ENCODE assay signal across 8 mouse cellular contexts in genomic region chr11:69090367-69090766, GRCm38 (mm10). TPM values are rescaled to one million over a fixed set of nuclear protein-coding genes. Genes with fewer than 3 reads are reported as not detected.
DNase-seq lines count a peak whose midpoint lies in the region; ATAC-seq lines count a peak whose summit lies in the region.

No protein-coding gene starts in this region.

- no peaks in the 10 kb centered on the region for H3K27me3 ChIP-seq in heart, embryonic 12.5 days (replicated peaks)
- H3K27me3 ChIP-seq in embryonic facial prominence, embryonic 12.5 days: no peaks in the 10 kb centered on the region
- H3K27me3 ChIP-seq in hindbrain, embryonic 10.5 days (ENCODE audit: insufficient read depth, poor library complexity, severe bottlenecking): no peaks in the 10 kb centered on the region
- no peaks in the 10 kb centered on the region for H3K27me3 ChIP-seq in midbrain, embryonic 12.5 days

- H3K9ac ChIP-seq in heart, embryonic 12.5 days: peak overlapping the region; percentile 100
- H3K9ac ChIP-seq in embryonic facial prominence, embryonic 12.5 days: 0 out of 2 replicates have a peak overlapping the region, but pooled peaks have one; percentile 98
- H3K9ac ChIP-seq in midbrain, embryonic 12.5 days (replicated peaks): peak overlapping the region; percentile 31; the same call in 1 of the 2 replicates

- peaks cover 30% of the 10 kb centered on the region for H3K36me3 ChIP-seq in heart, embryonic 12.5 days
- H3K36me3 ChIP-seq in embryonic facial prominence, embryonic 12.5 days: peaks cover 20% of the 10 kb centered on the region
- H3K36me3 ChIP-seq in hindbrain, embryonic 10.5 days: peaks cover 33% of the 10 kb centered on the region
- H3K36me3 ChIP-seq in midbrain, embryonic 12.5 days: peaks cover 29% of the 10 kb centered on the region

- no peak for ATAC-seq in heart, embryonic 12.5 days (ENCODE audit: insufficient number of reproducible peaks, low FRiP score)
- no peak for ATAC-seq in embryonic facial prominence, embryonic 12.5 days (ENCODE audit: insufficient number of reproducible peaks, insufficient read depth, low FRiP score, low TSS enrichment)
- no peak for ATAC-seq in midbrain, embryonic 12.5 days (ENCODE audit: low FRiP score, low read depth)
- no peak for ATAC-seq in erythroid progenitor cell, adult 5-6 weeks (replicated peaks; ENCODE audit: low FRiP score, poor library complexity, severe bottlenecking)

- no peak overlapping the region for H3K27ac ChIP-seq in heart, embryonic 12.5 days (ENCODE audit: poor library complexity, severe bottlenecking)
- no peak overlapping the region for H3K27ac ChIP-seq in embryonic facial prominence, embryonic 12.5 days
- no peak overlapping the region for H3K27ac ChIP-seq in hindbrain, embryonic 10.5 days
- no peak overlapping the region for H3K27ac ChIP-seq in midbrain, embryonic 12.5 days (replicated peaks)

- DNase-seq in heart, postnatal 14 days: no peak
- DNase-seq in hindbrain, embryonic 10.5 days (ENCODE audit: low spot score): no peak
- no peak for DNase-seq in adrenal gland, postnatal 25 days
- no peak for DNase-seq in ovary, postnatal 14 days (ENCODE audit: low spot score)

- no peaks in the 10 kb centered on the region for H3K9me3 ChIP-seq in heart, embryonic 12.5 days (replicated peaks)
- no peaks in the 10 kb centered on the region for H3K9me3 ChIP-seq in embryonic facial prominence, embryonic 12.5 days
- no peaks in the 10 kb centered on the region for H3K9me3 ChIP-seq in hindbrain, embryonic 10.5 days
- no peaks in the 10 kb centered on the region for H3K9me3 ChIP-seq in midbrain, embryonic 12.5 days

- WGBS in heart, embryonic 12.5 days: 53% methylated on average over 6 of the region's 6 CpGs
- 66% methylated on average over 6 of the region's 6 CpGs for WGBS in embryonic facial prominence, embryonic 12.5 days
- 71% methylated on average over 6 of the region's 6 CpGs for WGBS in hindbrain, embryonic 10.5 days
- 69% methylated on average over 6 of the region's 6 CpGs for WGBS in midbrain, embryonic 12.5 days

- no peak overlapping the region for H3K4me3 ChIP-seq in heart, embryonic 12.5 days
- H3K4me3 ChIP-seq in embryonic facial prominence, embryonic 12.5 days: 0 out of 2 replicates have a peak overlapping the region, but pooled peaks have one; percentile 2
- peak overlapping the region; percentile 100 for H3K4me3 ChIP-seq in hindbrain, embryonic 10.5 days
- H3K4me3 ChIP-seq in midbrain, embryonic 12.5 days: no peak overlapping the region

- intact Hi-C loops in heart, postnatal 14 days (cut with DNase I): loop anchor here (10.0 kb wide), 1 partner anchor 324 kb away; the partner anchor contains the start of gene Kdm6b

- peaks cover 51% of the 10 kb centered on the region for H3K4me1 ChIP-seq in heart, embryonic 12.5 days (replicated peaks)
- H3K4me1 ChIP-seq in embryonic facial prominence, embryonic 12.5 days: peaks cover 23% of the 10 kb centered on the region
- H3K4me1 ChIP-seq in hindbrain, embryonic 10.5 days (replicated peaks): peaks cover 56% of the 10 kb centered on the region
- H3K4me1 ChIP-seq in midbrain, embryonic 12.5 days: peaks cover 41% of the 10 kb centered on the region

- H3K4me2 ChIP-seq in heart, embryonic 12.5 days: peak overlapping the region; percentile 95
- peak overlapping the region; percentile 8; the same call in 1 of the 2 replicates for H3K4me2 ChIP-seq in embryonic facial prominence, embryonic 12.5 days (replicated peaks)
- no peak overlapping the region for H3K4me2 ChIP-seq in midbrain, embryonic 12.5 days (replicated peaks)

RNA-seq across cellular contexts. Expression of gene Vamp2, which starts 2.1 kb away (rescaled TPM):
- polyA plus RNA-seq in heart, embryonic 12.5 days (2016; fragmentation: Nextera tagmentation; extraction: Ambion mirVana): 97.2 and 100 TPM in 2 replicates
- total RNA-seq in heart, postnatal 14 days (2021): 10 to 100 TPM; 68.8 to 72.6 TPM
- 84.3 and 85.0 TPM in 2 replicates for polyA plus RNA-seq in embryonic facial prominence, embryonic 12.5 days (2016; fragmentation: Nextera tagmentation; extraction: Ambion mirVana)
- polyA plus RNA-seq in hindbrain, embryonic 10.5 days (2016; fragmentation: Nextera tagmentation; extraction: Ambion mirVana): 67.1 and 108 TPM in 2 replicates
- 123 and 131 TPM in 2 replicates for polyA plus RNA-seq in midbrain, embryonic 12.5 days (2016; fragmentation: Nextera tagmentation; extraction: Ambion mirVana)
- total RNA-seq in adrenal gland, postnatal 25 days (2021): 143 and 163 TPM in 2 replicates
- 94.1 and 114 TPM in 2 replicates for total RNA-seq in erythroid progenitor cell, adult 5-6 weeks (2015; ENCODE audit: low replicate concordance)
- total RNA-seq in erythroid progenitor cell, adult 5-6 weeks (2017; ENCODE audit: low replicate concordance): 18.2 and 31.1 TPM in 2 replicates

RNA-seq across cellular contexts. Expression of gene Per1, which starts 4.7 kb away (rescaled TPM):
- polyA plus RNA-seq in heart, embryonic 12.5 days (2016; fragmentation: Nextera tagmentation; extraction: Ambion mirVana): 9.4 and 9.8 TPM in 2 replicates
- total RNA-seq in heart, postnatal 14 days (2021): 100 to 1,000 TPM; 100 to 103 TPM
- polyA plus RNA-seq in embryonic facial prominence, embryonic 12.5 days (2016; fragmentation: Nextera tagmentation; extraction: Ambion mirVana): 11.4 and 11.5 TPM in 2 replicates
- 7.8 and 9.8 TPM in 2 replicates for polyA plus RNA-seq in hindbrain, embryonic 10.5 days (2016; fragmentation: Nextera tagmentation; extraction: Ambion mirVana)
- 9.8 and 10.9 TPM in 2 replicates for polyA plus RNA-seq in midbrain, embryonic 12.5 days (2016; fragmentation: Nextera tagmentation; extraction: Ambion mirVana)
- 66.5 and 84.7 TPM in 2 replicates for total RNA-seq in adrenal gland, postnatal 25 days (2021)
- total RNA-seq in erythroid progenitor cell, adult 5-6 weeks (2015; ENCODE audit: low replicate concordance): 3.4 and 3.6 TPM in 2 replicates
- 3.3 and 7.6 TPM in 2 replicates for total RNA-seq in erythroid progenitor cell, adult 5-6 weeks (2017; ENCODE audit: low replicate concordance)

RNA-seq across cellular contexts. Expression of gene Tmem107, which starts 19.8 kb away (rescaled TPM):
- 30.6 and 31.5 TPM in 2 replicates for polyA plus RNA-seq in heart, embryonic 12.5 days (2016; fragmentation: Nextera tagmentation; extraction: Ambion mirVana)
- 1 to 10 TPM; 5.2 to 5.4 TPM for total RNA-seq in heart, postnatal 14 days (2021)
- 36.8 and 43.5 TPM in 2 replicates for polyA plus RNA-seq in embryonic facial prominence, embryonic 12.5 days (2016; fragmentation: Nextera tagmentation; extraction: Ambion mirVana)
- polyA plus RNA-seq in hindbrain, embryonic 10.5 days (2016; fragmentation: Nextera tagmentation; extraction: Ambion mirVana): 56.6 and 57.6 TPM in 2 replicates
- 45.1 and 48.3 TPM in 2 replicates for polyA plus RNA-seq in midbrain, embryonic 12.5 days (2016; fragmentation: Nextera tagmentation; extraction: Ambion mirVana)
- total RNA-seq in adrenal gland, postnatal 25 days (2021): 18.3 and 21.8 TPM in 2 replicates
- 21.6 and 27.7 TPM in 2 replicates for total RNA-seq in erythroid progenitor cell, adult 5-6 weeks (2015; ENCODE audit: low replicate concordance)
- 12.5 and 12.6 TPM in 2 replicates for total RNA-seq in erythroid progenitor cell, adult 5-6 weeks (2017; ENCODE audit: low replicate concordance)

RNA-seq across cellular contexts. Expression of gene Hes7, which starts 29.8 kb away (rescaled TPM):
- polyA plus RNA-seq in heart, embryonic 12.5 days (2016; fragmentation: Nextera tagmentation; extraction: Ambion mirVana): 0.70 and 0.81 TPM in 2 replicates
- under 1 TPM; 0.14 to 0.32 TPM for total RNA-seq in heart, postnatal 14 days (2021)
- 0.65 and 0.73 TPM in 2 replicates for polyA plus RNA-seq in embryonic facial prominence, embryonic 12.5 days (2016; fragmentation: Nextera tagmentation; extraction: Ambion mirVana)
- 0.14 and 0.48 TPM in 2 replicates for polyA plus RNA-seq in hindbrain, embryonic 10.5 days (2016; fragmentation: Nextera tagmentation; extraction: Ambion mirVana)
- 0.21 and 0.38 TPM in 2 replicates for polyA plus RNA-seq in midbrain, embryonic 12.5 days (2016; fragmentation: Nextera tagmentation; extraction: Ambion mirVana)
- total RNA-seq in adrenal gland, postnatal 25 days (2021): not detected in 2 replicates
- not detected in 2 replicates for total RNA-seq in erythroid progenitor cell, adult 5-6 weeks (2015; ENCODE audit: low replicate concordance)
- total RNA-seq in erythroid progenitor cell, adult 5-6 weeks (2017; ENCODE audit: low replicate concordance): not detected in 2 replicates

RNA-seq across cellular contexts. Expression of gene Borcs6, which starts 30.9 kb away (rescaled TPM):
- 10.7 and 13.6 TPM in 2 replicates for polyA plus RNA-seq in heart, embryonic 12.5 days (2016; fragmentation: Nextera tagmentation; extraction: Ambion mirVana)
- 10 to 100 TPM; 15.9 to 16.2 TPM for total RNA-seq in heart, postnatal 14 days (2021)
- polyA plus RNA-seq in embryonic facial prominence, embryonic 12.5 days (2016; fragmentation: Nextera tagmentation; extraction: Ambion mirVana): 12.3 and 12.6 TPM in 2 replicates
- 8.5 and 12.6 TPM in 2 replicates for polyA plus RNA-seq in hindbrain, embryonic 10.5 days (2016; fragmentation: Nextera tagmentation; extraction: Ambion mirVana)
- polyA plus RNA-seq in midbrain, embryonic 12.5 days (2016; fragmentation: Nextera tagmentation; extraction: Ambion mirVana): 13.3 and 16.3 TPM in 2 replicates
- total RNA-seq in adrenal gland, postnatal 25 days (2021): 23.1 and 32.0 TPM in 2 replicates
- 2.9 and 4.7 TPM in 2 replicates for total RNA-seq in erythroid progenitor cell, adult 5-6 weeks (2015; ENCODE audit: low replicate concordance)
- total RNA-seq in erythroid progenitor cell, adult 5-6 weeks (2017; ENCODE audit: low replicate concordance): 2.2 and 3.1 TPM in 2 replicates

Comparison
In these comparisons a context has a peak if more than half of its experiments do, and no peak if none do; other contexts are left out.
1. H3K4me3 ChIP-seq: peak in embryonic facial prominence, embryonic 12.5 days (single experiment) and hindbrain, embryonic 10.5 days (single experiment); none in heart, embryonic 12.5 days (single experiment) and midbrain, embryonic 12.5 days (single experiment).
2. H3K9ac ChIP-seq: peak in every context shown above with its lines; median percentile 100 in heart, embryonic 12.5 days; 98 in embryonic facial prominence, embryonic 12.5 days; 31 in midbrain, embryonic 12.5 days.